In the genomic region with DNA sequence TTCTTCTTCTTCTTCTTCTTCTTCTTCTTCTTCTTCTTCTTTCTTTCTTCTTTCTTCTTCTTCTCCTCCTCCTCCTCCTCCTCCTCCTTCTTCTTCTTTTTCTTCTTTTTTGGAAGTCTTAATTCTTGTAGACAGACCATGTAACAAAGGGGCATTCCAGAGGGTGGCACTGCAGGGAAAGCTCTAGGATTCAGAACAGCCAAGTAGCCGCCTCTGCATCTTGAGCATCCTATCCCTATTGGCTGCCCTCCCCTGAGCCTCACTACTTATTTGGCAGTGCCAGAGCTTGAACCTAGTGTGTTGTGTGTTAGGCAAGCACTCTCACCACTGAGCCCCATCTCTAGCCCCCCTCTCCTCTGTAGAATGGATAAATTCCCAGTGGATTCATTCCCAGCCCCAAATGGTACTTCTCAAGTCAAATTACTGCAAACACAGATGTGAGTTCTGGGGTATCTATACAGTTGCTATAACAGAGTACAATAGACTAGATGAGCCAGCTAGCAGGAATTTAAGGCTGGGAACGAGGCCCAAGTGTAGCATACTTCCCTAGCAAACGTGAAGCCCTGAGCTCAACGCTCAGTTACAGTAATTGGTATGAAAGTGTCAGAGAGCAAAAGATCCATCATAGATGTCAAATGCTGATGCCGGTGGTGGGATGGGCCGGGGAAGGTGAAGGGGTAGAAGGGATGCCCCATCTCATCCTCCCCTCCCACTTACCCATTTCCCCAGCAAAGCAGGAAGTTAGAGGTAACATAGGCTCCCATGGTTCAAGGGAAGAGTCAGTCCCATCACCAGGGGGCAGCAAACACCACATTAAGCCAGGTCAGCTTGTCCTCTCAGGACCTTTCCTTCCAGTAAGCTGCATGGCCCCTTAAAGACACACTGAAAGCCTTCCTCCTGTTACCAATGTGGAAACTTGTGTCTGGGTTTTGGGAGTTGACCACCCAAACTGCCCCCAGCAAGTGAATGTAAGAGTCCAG, we compare ENCODE assay signal across 8 mouse cellular contexts. TPM values are rescaled to one million over a fixed set of nuclear protein-coding genes. Genes with fewer than 3 reads are reported as not detected.
DNase-seq lines count a peak whose midpoint lies in the region; ATAC-seq and TF ChIP-seq lines count a peak whose summit lies in the region.

No protein-coding gene starts in this region.

- 41% methylated on average over 6 of the region's 6 CpGs for WGBS in midbrain, embryonic 11.5 days
- WGBS in midbrain, embryonic 16.5 days = 49% methylated on average over 6 of the region's 6 CpGs
- WGBS in kidney, postnatal 0 days = 35% methylated on average over 6 of the region's 6 CpGs
- 34% methylated on average over 6 of the region's 6 CpGs for WGBS in liver, embryonic 14.5 days (ENCODE audit: insufficient replicate concordance)

- TF ChIP-seq CTCF in kidney, postnatal 0 days (IDR thresholded peaks at IDR 0.05; ENCODE audit: low read depth) = peak; percentile 89
- peak; percentile 89 for TF ChIP-seq CTCF in liver, embryonic 14.5 days (IDR thresholded peaks at IDR 0.05; ENCODE audit: low read depth)

- H3K9ac ChIP-seq in midbrain, embryonic 11.5 days (ENCODE audit: low read length) = no peak overlapping the region
- H3K9ac ChIP-seq in midbrain, embryonic 16.5 days (ENCODE audit: low read depth, low read length) = no peak overlapping the region
- no peak overlapping the region for H3K9ac ChIP-seq in kidney, postnatal 0 days (ENCODE audit: low read depth, low read length)
- H3K9ac ChIP-seq in liver, embryonic 14.5 days (replicated peaks) = no peak overlapping the region

- H3K36me3 ChIP-seq in midbrain, embryonic 11.5 days (ENCODE audit: control insufficient read depth, insufficient read depth, low read length) = no peaks in the 10 kb centered on the region
- H3K36me3 ChIP-seq in midbrain, embryonic 16.5 days (ENCODE audit: control insufficient read depth, insufficient read depth, low read length) = no peaks in the 10 kb centered on the region
- H3K36me3 ChIP-seq in kidney, postnatal 0 days (ENCODE audit: insufficient read depth, low read length) = no peaks in the 10 kb centered on the region
- no peaks in the 10 kb centered on the region for H3K36me3 ChIP-seq in liver, embryonic 14.5 days (replicated peaks; ENCODE audit: control insufficient read depth, insufficient read depth, low read depth)

- no peak overlapping the region for H3K4me3 ChIP-seq in midbrain, embryonic 11.5 days (ENCODE audit: low read depth, low read length)
- H3K4me3 ChIP-seq in midbrain, embryonic 16.5 days (ENCODE audit: low read depth, low read length) = no peak overlapping the region
- H3K4me3 ChIP-seq in kidney, postnatal 0 days (replicated peaks; ENCODE audit: low read depth, low read length) = no peak overlapping the region
- H3K4me3 ChIP-seq in liver, embryonic 14.5 days (ENCODE audit: insufficient read depth in 1 of 2, low read depth in 2 of 2, low read length in 2 of 2) = no peak overlapping the region

- no peaks in the 10 kb centered on the region for H3K27me3 ChIP-seq in midbrain, embryonic 11.5 days (ENCODE audit: control insufficient read depth, insufficient read depth, low read length)
- no peaks in the 10 kb centered on the region for H3K27me3 ChIP-seq in midbrain, embryonic 16.5 days (ENCODE audit: control insufficient read depth, insufficient read depth, low read depth, low read length)
- H3K27me3 ChIP-seq in kidney, postnatal 0 days (ENCODE audit: insufficient read depth, low read length) = no peaks in the 10 kb centered on the region
- H3K27me3 ChIP-seq in liver, embryonic 14.5 days (ENCODE audit: control insufficient read depth, insufficient read depth, low read length) = no peaks in the 10 kb centered on the region

- no peak overlapping the region for H3K4me2 ChIP-seq in midbrain, embryonic 11.5 days
- H3K4me2 ChIP-seq in midbrain, embryonic 16.5 days (ENCODE audit: low read length) = no peak overlapping the region
- no peak overlapping the region for H3K4me2 ChIP-seq in kidney, postnatal 0 days (ENCODE audit: low read length)
- H3K4me2 ChIP-seq in liver, embryonic 14.5 days (ENCODE audit: low read depth) = no peak overlapping the region

- DNase-seq in midbrain, embryonic 11.5 days (ENCODE audit: low spot score, missing footprints) = peak; percentile 97
- peak; percentile 41 for DNase-seq in c-Kit-negative CD71-positive TER-119-positive erythroid progenitor cells, embryonic 14.5 days (ENCODE audit: low read depth, low spot score)
- DNase-seq in frontal cortex, postnatal 10 days (ENCODE audit: low spot score in 2 of 2) = peak; percentile 65 to 71
- peak; percentile 93 for DNase-seq in kidney, postnatal 0 days (ENCODE audit: low spot score)
- peak; percentile 58 to 65 (median 59) for DNase-seq in liver, embryonic 14.5 days (ENCODE audit: low read depth in 3 of 3, low spot score in 3 of 3)
- peak; percentile 94 for DNase-seq in retina, embryonic 14.5 days (ENCODE audit: low spot score)
- peak; percentile 82 to 85 for DNase-seq in thymus, postnatal 36 days

- no peaks in the 10 kb centered on the region for H3K9me3 ChIP-seq in midbrain, embryonic 11.5 days (ENCODE audit: control insufficient read depth, low read length)
- no peaks in the 10 kb centered on the region for H3K9me3 ChIP-seq in midbrain, embryonic 16.5 days (replicated peaks; ENCODE audit: control insufficient read depth, low read length, poor library complexity, severe bottlenecking)
- H3K9me3 ChIP-seq in kidney, postnatal 0 days (replicated peaks; ENCODE audit: low read length) = no peaks in the 10 kb centered on the region
- no peaks in the 10 kb centered on the region for H3K9me3 ChIP-seq in liver, embryonic 14.5 days (ENCODE audit: control insufficient read depth, low read length)

- no peak overlapping the region for H3K27ac ChIP-seq in midbrain, embryonic 11.5 days (ENCODE audit: low read depth, low read length)
- H3K27ac ChIP-seq in midbrain, embryonic 16.5 days (ENCODE audit: low read length) = no peak overlapping the region
- no peak overlapping the region for H3K27ac ChIP-seq in kidney, postnatal 0 days
- no peak overlapping the region for H3K27ac ChIP-seq in liver, embryonic 14.5 days

- no peak for ATAC-seq in midbrain, embryonic 11.5 days (ENCODE audit: low FRiP score)
- ATAC-seq in midbrain, embryonic 16.5 days = no peak
- ATAC-seq in kidney, postnatal 0 days (replicated peaks; ENCODE audit: low FRiP score, low read depth) = no peak
- no peak for ATAC-seq in liver, embryonic 14.5 days (ENCODE audit: insufficient read depth)

- peaks cover 12% of the 10 kb centered on the region for H3K4me1 ChIP-seq in midbrain, embryonic 11.5 days (ENCODE audit: control insufficient read depth, insufficient read depth, low read length)
- peaks cover 13% of the 10 kb centered on the region for H3K4me1 ChIP-seq in midbrain, embryonic 16.5 days (ENCODE audit: control insufficient read depth, insufficient read depth, low read length)
- peaks cover 8% of the 10 kb centered on the region for H3K4me1 ChIP-seq in kidney, postnatal 0 days (replicated peaks; ENCODE audit: insufficient read depth, low read length)
- H3K4me1 ChIP-seq in liver, embryonic 14.5 days (replicated peaks; ENCODE audit: control insufficient read depth in 2 of 2, insufficient read depth in 2 of 2, low read length in 1 of 2) = peaks cover 3 to 13% of the 10 kb centered on the region in 2 experiments; a peak in 3 of 4 replicates

- TF ChIP-seq EP300 in liver, embryonic 14.5 days (IDR thresholded peaks at IDR 0.05; ENCODE audit: low read depth) = no peak

RNA-seq across cellular contexts. Expression of a gene that starts 3.2 kb away (rescaled TPM):
- polyA plus RNA-seq in midbrain, embryonic 11.5 days (2014; fragmentation: Nextera tagmentation; extraction: Ambion mirVana) = 12.9 and 13.8 TPM in 2 replicates
- 18.5 and 24.0 TPM in 2 replicates for polyA plus RNA-seq in midbrain, embryonic 16.5 days (2015; fragmentation: Nextera tagmentation; extraction: Ambion mirVana)
- 11.7 and 11.8 TPM in 2 replicates for polyA plus RNA-seq in kidney, postnatal 0 days (2015; fragmentation: Nextera tagmentation; extraction: Ambion mirVana)
- 3.9 and 4.3 TPM in 2 replicates for polyA plus RNA-seq in liver, embryonic 14.5 days (2012; rRNA removed)
- 2.8 and 3.8 TPM in 2 replicates for polyA plus RNA-seq in liver, embryonic 14.5 days (2014; fragmentation: Nextera tagmentation; extraction: Ambion mirVana)

RNA-seq across cellular contexts. Expression of a gene that starts 8.3 kb away (rescaled TPM):
- 0.18 and 0.55 TPM in 2 replicates for polyA plus RNA-seq in midbrain, embryonic 11.5 days (2014; fragmentation: Nextera tagmentation; extraction: Ambion mirVana)
- 0.80 and 1.4 TPM in 2 replicates for polyA plus RNA-seq in midbrain, embryonic 16.5 days (2015; fragmentation: Nextera tagmentation; extraction: Ambion mirVana)
- 3.0 and 3.9 TPM in 2 replicates for polyA plus RNA-seq in kidney, postnatal 0 days (2015; fragmentation: Nextera tagmentation; extraction: Ambion mirVana)
- polyA plus RNA-seq in liver, embryonic 14.5 days (2012; rRNA removed) = 38.4 and 42.6 TPM in 2 replicates
- 91.5 and 124 TPM in 2 replicates for polyA plus RNA-seq in liver, embryonic 14.5 days (2014; fragmentation: Nextera tagmentation; extraction: Ambion mirVana)

Comparison
In these comparisons a context has a peak if more than half of its experiments do, and no peak if none do; other contexts are left out.
1. DNase-seq: peak in every context shown above with its lines; median percentile 97 in midbrain, embryonic 11.5 days; 94 in retina, embryonic 14.5 days; 93 in kidney, postnatal 0 days; 84 in thymus, postnatal 36 days; 68 in frontal cortex, postnatal 10 days; 59 in liver, embryonic 14.5 days; 41 in c-Kit-negative CD71-positive TER-119-positive erythroid progenitor cells, embryonic 14.5 days.